Mouse (Mus musculus): ENCODE data around the gene Gfer.

Gfer gene

GRCm38 (mm10) chr17:24696011-24696697 is at the start of gene Gfer, which contains the start of gene Noxo1:
TSS of gene Gfer (minus strand) at chr17:24696156.
TSS of gene Noxo1 (plus strand) at chr17:24696234.
- in situ Hi-C loops (cut with MboI) = no loop called here

- in situ Hi-C loops (cut with MboI) = no loop called here
Measured at GRCm38 (mm10) chr17:24744381-24744780, 48.4 kb upstream of the Gfer start.

DNA sequence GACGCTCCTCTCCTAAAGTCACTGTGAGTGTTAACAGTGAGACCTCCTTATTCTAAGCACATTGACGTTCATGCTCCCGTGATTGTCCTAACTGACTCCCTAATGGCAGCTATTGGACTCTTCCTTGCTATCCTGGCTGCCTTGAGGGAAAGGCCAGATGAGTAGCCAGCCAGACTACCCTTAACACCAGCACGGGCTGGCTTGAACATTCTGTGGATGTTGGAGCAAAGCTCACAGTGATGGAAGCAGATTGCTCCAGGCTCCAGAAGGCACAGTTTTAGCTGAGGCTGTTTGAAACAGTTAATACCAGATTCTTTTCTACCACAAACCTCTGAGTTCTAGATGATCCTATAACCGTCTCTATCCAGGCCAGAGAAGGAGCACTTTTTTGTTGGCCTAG is 47.9 kb upstream of the Gfer start:
- in situ Hi-C loops (cut with MboI) = no loop called here

GRCm38 (mm10) chr17:24742307-24742706 is 46.4 kb upstream of the Gfer start:
- in situ Hi-C loops (cut with MboI) = no loop called here

GRCm38 (mm10) chr17:24739926-24740325 is 44.0 kb upstream of the Gfer start:
- in situ Hi-C loops (cut with MboI) = no loop called here

DNA sequence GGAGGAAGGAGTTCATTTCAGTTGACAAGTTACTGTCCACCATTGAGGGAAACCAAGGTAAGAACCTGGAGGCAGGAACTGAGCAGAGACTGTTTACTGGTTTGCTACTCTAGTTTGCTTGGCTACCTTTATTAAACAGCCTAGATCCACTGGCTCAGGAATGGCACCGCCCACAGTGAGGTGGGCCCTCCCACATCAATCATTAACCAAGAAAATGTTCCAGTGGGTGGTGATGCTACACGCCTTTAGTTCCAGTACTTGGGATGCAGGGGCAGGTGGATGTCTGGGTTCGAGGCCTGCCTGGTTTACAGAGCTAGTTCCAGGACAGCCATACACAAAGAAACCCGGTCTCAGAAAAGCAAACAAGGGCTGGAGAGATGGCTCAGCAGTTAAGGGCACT is 42.3 kb upstream of the Gfer start:
- in situ Hi-C loops (cut with MboI) = no loop called here

DNA sequence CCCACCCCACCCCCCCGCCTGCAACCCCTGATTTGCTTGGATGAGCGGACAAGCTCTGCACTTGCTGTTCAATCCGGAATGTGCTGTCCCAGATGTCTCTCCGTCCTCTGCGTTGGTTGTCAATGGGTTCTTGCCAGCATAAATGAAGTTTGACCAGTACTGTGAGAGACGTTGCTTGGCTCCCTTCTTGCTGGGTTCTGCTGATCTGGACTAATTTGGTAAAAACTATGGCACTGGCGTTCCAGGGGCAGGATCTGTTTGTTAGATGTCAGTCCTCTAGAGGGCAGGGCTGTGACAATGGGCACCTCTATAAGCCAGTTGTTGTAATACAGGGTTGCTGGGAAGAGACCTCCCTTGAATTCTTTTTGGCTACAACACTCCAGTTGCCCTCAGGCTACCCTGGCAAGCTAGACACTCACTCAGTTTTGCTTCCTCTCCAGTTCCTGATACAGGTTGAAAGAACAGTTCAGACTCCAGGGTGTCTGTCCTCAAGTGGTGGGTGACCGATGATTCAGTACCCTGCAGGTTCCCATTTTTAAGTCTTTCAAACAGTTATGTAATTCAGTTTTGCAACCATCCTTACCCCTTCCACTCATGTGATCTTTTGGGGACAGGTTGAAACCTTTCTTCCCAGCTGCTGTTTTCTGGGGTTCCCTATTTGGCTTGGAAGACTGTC is 41.3 kb upstream of the Gfer start:
- in situ Hi-C loops (cut with MboI) = no loop called here

DNA sequence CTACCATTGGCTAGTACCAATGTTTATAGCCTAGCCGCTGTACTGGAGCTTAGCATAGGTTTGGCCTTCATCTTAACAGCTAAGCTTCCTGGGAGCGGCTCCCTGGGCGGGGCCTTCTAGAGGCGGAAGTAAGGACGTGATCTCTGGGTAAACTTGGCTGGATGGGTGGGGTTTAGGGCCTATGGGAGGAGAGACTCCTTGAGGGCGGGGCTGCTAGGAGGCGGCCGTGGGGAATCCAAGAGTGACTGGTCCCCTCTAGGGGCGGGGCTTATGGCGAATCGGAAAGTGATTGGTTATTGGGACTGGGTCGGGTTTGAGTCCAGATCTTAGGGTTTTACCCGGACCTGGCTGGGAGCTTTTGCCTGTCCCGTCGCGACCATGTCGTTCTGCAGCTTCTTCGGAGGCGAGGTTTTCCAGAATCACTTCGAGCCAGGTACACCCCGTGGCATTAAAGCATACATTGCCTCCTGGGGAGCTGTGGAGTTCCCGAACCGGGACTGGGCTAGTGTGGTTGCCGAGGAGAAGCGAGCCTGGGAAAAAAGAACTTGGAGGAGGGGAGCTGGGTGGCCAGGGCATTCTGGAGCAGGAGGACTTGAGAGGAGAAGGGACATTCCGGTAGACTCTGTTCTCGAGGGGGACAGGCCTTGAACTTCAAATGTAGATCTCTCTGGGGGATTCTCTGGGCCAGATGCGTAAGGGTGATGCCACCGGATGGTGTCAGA is 40.5 kb upstream of the Gfer start, which contains the start of gene Msrb1:
Gene Msrb1, plus strand, starts transcription at position 313 of the 722 bp plus-strand sequence.
- in situ Hi-C loops (cut with MboI) = no loop called here

GRCm38 (mm10) chr17:24735446-24735845 is 39.5 kb upstream of the Gfer start:
- in situ Hi-C loops (cut with MboI) = no loop called here

GRCm38 (mm10) chr17:24734513-24734912 is 38.6 kb upstream of the Gfer start:
- in situ Hi-C loops (cut with MboI) = no loop called here

- in situ Hi-C loops (cut with MboI) = no loop called here
Measured at GRCm38 (mm10) chr17:24733434-24734050, 37.6 kb upstream of the Gfer start.

DNA sequence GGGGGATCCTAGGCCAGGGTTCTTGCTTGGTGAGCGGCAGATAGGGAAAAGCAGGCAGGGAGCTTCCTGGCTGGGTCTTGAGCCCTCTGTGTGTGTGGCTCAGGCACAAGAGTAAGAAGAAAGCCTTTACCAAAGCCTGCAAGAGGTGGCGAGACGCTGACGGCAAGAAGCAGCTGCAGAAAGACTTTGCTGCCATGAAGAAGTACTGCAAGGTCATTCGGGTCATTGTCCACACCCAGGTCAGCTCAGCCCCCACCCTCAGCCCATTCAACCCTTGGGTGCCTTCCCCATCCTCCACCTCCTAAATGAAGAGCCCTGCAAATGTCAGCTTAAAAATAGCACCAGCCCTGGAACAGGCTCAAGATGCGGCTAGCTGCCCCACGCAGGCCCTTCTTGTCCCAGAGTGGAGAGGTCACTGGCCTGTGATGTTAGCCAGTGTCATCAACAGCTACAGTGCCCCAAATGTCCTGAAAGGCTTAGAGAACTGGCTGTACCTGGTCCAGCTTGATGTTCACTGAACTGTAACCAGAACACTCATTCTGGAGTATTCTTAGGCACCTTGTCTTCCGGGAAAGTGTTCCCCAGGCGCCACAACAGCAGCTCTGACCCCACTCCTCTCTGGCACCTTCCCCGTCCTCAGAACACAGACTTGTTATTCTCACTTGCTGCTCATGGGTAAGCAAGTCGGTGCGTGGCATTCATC is 36.4 kb upstream of the Gfer start:
- in situ Hi-C loops (cut with MboI) = no loop called here

DNA sequence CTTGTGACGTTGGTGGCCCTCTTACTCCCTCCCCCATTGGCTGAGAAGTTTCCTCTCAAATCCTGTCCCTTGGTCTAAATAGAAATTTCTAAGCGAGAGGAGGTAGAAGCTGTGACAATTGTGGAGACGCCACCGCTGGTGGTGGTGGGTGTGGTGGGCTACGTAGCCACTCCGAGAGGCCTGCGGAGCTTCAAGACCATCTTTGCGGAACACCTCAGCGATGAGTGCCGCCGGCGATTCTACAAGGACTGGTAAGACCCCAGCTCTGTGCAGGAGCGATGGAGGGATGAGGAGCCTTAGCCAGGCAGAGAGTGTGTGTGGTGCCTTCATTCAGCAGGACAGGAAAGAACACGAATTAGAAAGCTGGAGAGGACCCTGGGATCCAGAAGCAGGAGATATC is 34.8 kb upstream of the Gfer start:
- in situ Hi-C loops (cut with MboI) = no loop called here

DNA sequence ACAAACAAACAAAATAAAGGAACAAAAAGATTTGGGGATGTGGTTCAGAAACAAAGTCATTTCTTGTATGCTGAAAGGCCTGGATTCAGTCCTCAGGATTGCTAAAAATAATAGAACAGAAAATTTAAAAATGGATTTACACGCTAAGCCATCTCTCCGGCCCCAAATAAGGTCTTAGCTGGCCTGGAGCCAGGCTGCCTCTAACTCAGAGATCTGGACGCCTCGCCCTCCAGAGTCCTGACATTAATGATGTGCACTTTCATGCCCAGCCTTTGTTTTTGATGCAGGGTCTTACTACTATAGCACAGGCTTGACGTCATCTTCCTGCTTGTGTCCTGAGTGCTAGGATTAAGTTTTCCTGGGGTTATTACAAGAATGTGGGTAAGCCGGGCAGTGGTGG is 33.1 kb upstream of the Gfer start:
- in situ Hi-C loops (cut with MboI) = no loop called here

DNA sequence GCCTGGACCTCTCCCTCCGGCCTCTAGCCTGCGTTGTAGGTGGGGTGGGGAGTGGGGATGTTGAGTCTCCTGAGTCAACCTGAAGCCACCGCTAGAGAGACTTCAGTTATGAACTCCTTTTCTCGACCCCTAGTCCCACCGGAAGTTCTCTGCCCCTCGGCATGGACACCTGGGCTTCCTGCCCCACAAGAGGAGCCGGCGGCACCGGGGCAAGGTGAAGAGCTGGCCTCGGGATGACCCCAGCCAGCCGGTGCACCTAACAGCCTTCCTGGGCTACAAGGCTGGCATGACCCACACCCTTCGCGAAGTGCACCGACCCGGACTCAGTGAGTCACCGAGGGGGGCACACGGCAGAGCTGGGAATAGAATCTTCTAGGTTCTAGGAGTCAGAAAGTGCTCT is 32.2 kb upstream of the Gfer start:
- in situ Hi-C loops (cut with MboI) = no loop called here

- in situ Hi-C loops (cut with MboI) = no loop called here
Measured at GRCm38 (mm10) chr17:24727618-24728017, 31.7 kb upstream of the Gfer start, which contains the start of gene Rpl3l. TSS of gene Rpl3l (plus strand) at chr17:24727820.

- in situ Hi-C loops (cut with MboI) = no loop called here
Measured at GRCm38 (mm10) chr17:24725637-24726390, 29.9 kb upstream of the Gfer start.

DNA sequence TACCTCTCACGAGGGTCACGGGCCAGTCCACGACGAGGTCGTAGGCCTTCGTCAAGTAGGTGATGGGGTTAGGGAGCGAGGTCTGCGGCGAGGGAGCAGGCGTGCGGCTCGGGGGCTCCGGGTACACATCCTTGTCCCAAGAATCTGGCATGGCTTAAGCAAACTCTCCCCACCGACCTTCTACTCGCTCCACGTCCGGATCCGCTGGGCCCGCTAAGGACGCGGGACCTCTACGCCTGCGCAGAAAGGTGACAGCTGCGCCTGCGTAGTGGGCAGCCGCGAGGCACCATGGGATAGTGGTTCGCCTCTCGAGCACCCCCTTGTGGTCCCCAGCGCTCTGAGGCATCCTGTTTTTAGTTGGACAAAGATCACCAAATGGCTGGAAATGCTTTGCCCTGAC is 28.2 kb upstream of the Gfer start, which contains the start of gene Ndufb10:
Gene Ndufb10, minus strand, starts transcription at position 295 of the 400 bp plus-strand sequence.
- in situ Hi-C loops (cut with MboI) = no loop called here

GRCm38 (mm10) chr17:24723881-24724180 is 27.9 kb upstream of the Gfer start:
- in situ Hi-C loops (cut with MboI) = no loop called here

DNA sequence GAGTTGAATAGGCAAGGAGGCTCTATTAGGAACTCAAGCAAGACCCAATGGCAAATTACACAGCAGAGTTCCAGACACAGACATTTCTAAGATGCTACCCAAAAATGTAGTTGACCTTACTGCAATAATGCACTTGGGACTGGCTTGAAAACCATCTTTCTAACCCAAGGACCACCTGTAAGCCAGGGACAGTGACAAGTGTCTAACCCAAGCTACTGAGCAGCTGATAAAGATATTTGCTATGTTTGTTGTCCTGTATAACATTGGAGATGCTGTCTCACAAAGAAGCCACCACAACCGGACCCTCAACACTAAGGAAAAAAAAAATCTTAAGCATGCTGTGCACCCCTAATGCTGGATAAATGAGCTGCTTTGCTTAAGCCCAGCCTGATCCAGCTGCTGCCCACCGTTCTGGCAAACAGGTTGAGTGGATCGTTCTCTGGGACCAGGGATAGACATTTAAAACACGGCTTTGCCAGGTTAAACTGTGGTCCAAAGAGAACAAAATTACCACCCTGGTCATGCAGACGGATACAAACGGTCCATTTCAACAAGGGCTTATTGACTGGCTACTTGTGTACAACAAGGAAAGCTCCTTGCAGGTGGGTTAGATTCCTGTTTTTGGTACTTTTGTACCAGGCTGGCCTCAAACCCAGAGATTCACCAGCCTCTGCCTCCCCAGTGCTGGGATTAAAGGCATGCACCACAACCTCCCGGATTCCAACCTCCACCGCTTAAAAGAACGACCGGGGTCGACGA is 27.3 kb upstream of the Gfer start:
- in situ Hi-C loops (cut with MboI) = no loop called here
